Mouse (Mus musculus): ENCODE measurements around the gene Eif4g3. TPM values are rescaled to one million over a fixed set of nuclear protein-coding genes. Genes with fewer than 3 reads are reported as not detected.

The Eif4g3 gene
- total RNA-seq, 2 experiments from 2014 or later: 44.1 to 48.1 TPM

- DNase-seq (ENCODE audit: low spot score): peak; percentile 49
- intact Hi-C loops (cut with DNase I): no loop called here
Observed at GRCm38 (mm10) chr4:138018011-138018410, 25.2 kb downstream of the Eif4g3 start.

- intact Hi-C loops (cut with DNase I): no loop called here
- no peak for DNase-seq (ENCODE audit: low spot score)
Observed at GRCm38 (mm10) chr4:138020231-138020630, 27.4 kb downstream of the Eif4g3 start.

GRCm38 (mm10) chr4:138021651-138022050, 28.8 kb downstream of the Eif4g3 start:
- intact Hi-C loops (cut with DNase I): no loop called here
- DNase-seq (ENCODE audit: low spot score): no peak

GRCm38 (mm10) chr4:138022761-138023160, 29.9 kb downstream of the Eif4g3 start:
- no peak for DNase-seq (ENCODE audit: low spot score)
- intact Hi-C loops (cut with DNase I): no loop called here

GRCm38 (mm10) chr4:138023403-138024100, 30.7 kb downstream of the Eif4g3 start:
- intact Hi-C loops (cut with DNase I): no loop called here

GRCm38 (mm10) chr4:138029168-138029567, 36.3 kb downstream of the Eif4g3 start:
- intact Hi-C loops (cut with DNase I): no loop called here
- no peak for DNase-seq (ENCODE audit: low spot score)

More at GRCm38 (mm10) chr4:138023403-138024100, 30.7 kb downstream of the Eif4g3 start:
- no peak for DNase-seq (ENCODE audit: low spot score)

- intact Hi-C loops (cut with DNase I): no loop called here
- no peak for DNase-seq (ENCODE audit: low spot score)
Observed at GRCm38 (mm10) chr4:138031828-138032227, 39.0 kb downstream of the Eif4g3 start.

- intact Hi-C loops (cut with DNase I): no loop called here
- no peak for DNase-seq (ENCODE audit: low spot score)
Observed at GRCm38 (mm10) chr4:138033871-138034270, 41.0 kb downstream of the Eif4g3 start.

- intact Hi-C loops (cut with DNase I): no loop called here
Observed at GRCm38 (mm10) chr4:138035435-138036120, 42.8 kb downstream of the Eif4g3 start.

GRCm38 (mm10) chr4:138037110-138037509, 44.3 kb downstream of the Eif4g3 start:
- no peak for DNase-seq (ENCODE audit: low spot score)
- intact Hi-C loops (cut with DNase I): no loop called here

More at GRCm38 (mm10) chr4:138035435-138036120, 42.8 kb downstream of the Eif4g3 start:
- no peak for DNase-seq (ENCODE audit: low spot score)

- intact Hi-C loops (cut with DNase I): no loop called here
- DNase-seq (ENCODE audit: low spot score): no peak
Observed at GRCm38 (mm10) chr4:138037896-138038295, 45.1 kb downstream of the Eif4g3 start.

GRCm38 (mm10) chr4:138038365-138039274, 45.8 kb downstream of the Eif4g3 start:
- intact Hi-C loops (cut with DNase I): no loop called here
- no peak for DNase-seq (ENCODE audit: low spot score)

GRCm38 (mm10) chr4:138039275-138039651, 46.4 kb downstream of the Eif4g3 start:
- intact Hi-C loops (cut with DNase I): no loop called here
- no peak for DNase-seq (ENCODE audit: low spot score)

- no peak for DNase-seq (ENCODE audit: low spot score)
- intact Hi-C loops (cut with DNase I): no loop called here
Observed at GRCm38 (mm10) chr4:138040589-138040988, 47.8 kb downstream of the Eif4g3 start.

GRCm38 (mm10) chr4:138041566-138042256, 48.9 kb downstream of the Eif4g3 start:
- intact Hi-C loops (cut with DNase I): no loop called here
- DNase-seq (ENCODE audit: low spot score): no peak

- intact Hi-C loops (cut with DNase I): no loop called here
- no peak for DNase-seq (ENCODE audit: low spot score)
Observed at GRCm38 (mm10) chr4:138042257-138042589, 49.4 kb downstream of the Eif4g3 start.

GRCm38 (mm10) chr4:138042625-138043024, 49.8 kb downstream of the Eif4g3 start:
- intact Hi-C loops (cut with DNase I): no loop called here
- DNase-seq (ENCODE audit: low spot score): no peak

- no peak for DNase-seq (ENCODE audit: low spot score)
- intact Hi-C loops (cut with DNase I): no loop called here
Observed at GRCm38 (mm10) chr4:138044841-138045500, 52.1 kb downstream of the Eif4g3 start.

- intact Hi-C loops (cut with DNase I): no loop called here
- DNase-seq (ENCODE audit: low spot score): no peak
Observed at GRCm38 (mm10) chr4:138045809-138046208, 53.0 kb downstream of the Eif4g3 start.
